Mouse (Mus musculus) left cerebral cortex, postnatal 36 days (tissue): ENCODE measurements at regions not wholly inside any gene's neighbourhood (a gene's known extent, or its start where the extent isn't known, plus 50 kb on each side); places are given as distances from the start of the nearest gene placed in this dataset.
"Not testable (repeated sequence)": the region's sequence is repeated elsewhere in the genome, so short reads cannot be mapped to it uniquely, and the experiment has no call there.

ENCODE experiments used
- DNase-seq, 2 experiments: peaks; one replicate each; pipeline ENCODE4 v3.0.0; 2021 to 2022; ENCODE audit warnings: low spot score in 2 of 2, mixed read lengths in 1 of 2
- intact Hi-C: fragments of 180-260 bp; cut with DNase I; formaldehyde crosslinking; loops from one replicate; pipeline ENCODE4 v1.15.1; 2025

GRCm38 (mm10) chr12:77094168-77094567, 132.2 kb upstream of the Max start:
- intact Hi-C loops: no loop called here

GRCm38 (mm10) chr12:77092741-77093140, 130.7 kb upstream of the Max start:
- no peak for DNase-seq
- intact Hi-C loops: no loop called here

More at GRCm38 (mm10) chr12:77094168-77094567, 132.2 kb upstream of the Max start:
- no peak for DNase-seq

- intact Hi-C loops: no loop called here
Measured at GRCm38 (mm10) chr12:77092143-77092542, 130.1 kb upstream of the Max start.

GRCm38 (mm10) chr12:77091700-77092099, 129.7 kb upstream of the Max start:
- intact Hi-C loops: no loop called here
- DNase-seq: no peak

More at GRCm38 (mm10) chr12:77092143-77092542, 130.1 kb upstream of the Max start:
- DNase-seq: no peak

- DNase-seq: no peak
- intact Hi-C loops: no loop called here
Measured at GRCm38 (mm10) chr12:77090525-77090924, 128.5 kb upstream of the Max start.

- DNase-seq: peak in 1 of 2 experiments; percentile 26
- intact Hi-C loops: no loop called here
Measured at GRCm38 (mm10) chr12:77089624-77090278, 127.8 kb upstream of the Max start.

- no peak for DNase-seq
- intact Hi-C loops: no loop called here
Measured at GRCm38 (mm10) chr12:77088452-77088851, 126.5 kb upstream of the Max start.

- not testable (repeated sequence) for DNase-seq
Measured at GRCm38 (mm10) chr12:77086931-77087330, 124.9 kb upstream of the Max start.

GRCm38 (mm10) chr12:77085894-77086293, 123.9 kb upstream of the Max start:
- DNase-seq: no peak
- intact Hi-C loops: no loop called here

More at GRCm38 (mm10) chr12:77086931-77087330, 124.9 kb upstream of the Max start:
- intact Hi-C loops: not testable (repeated sequence)

- no peak for DNase-seq
- intact Hi-C loops: no loop called here
Measured at GRCm38 (mm10) chr12:77085244-77085643, 123.2 kb upstream of the Max start.

- DNase-seq: no peak
- intact Hi-C loops: no loop called here
Measured at GRCm38 (mm10) chr12:77084744-77085143, 122.7 kb upstream of the Max start.

- DNase-seq: no peak
- intact Hi-C loops: no loop called here
Measured at GRCm38 (mm10) chr12:77084343-77084742, 122.3 kb upstream of the Max start.

GRCm38 (mm10) chr12:77083760-77084159, 121.8 kb upstream of the Max start:
- DNase-seq: no peak
- intact Hi-C loops: no loop called here

- no peak for DNase-seq
- intact Hi-C loops: no loop called here
Measured at GRCm38 (mm10) chr12:77081774-77082173, 119.8 kb upstream of the Max start.

GRCm38 (mm10) chr12:77079481-77079880, 117.5 kb upstream of the Max start:
- DNase-seq: no peak
- intact Hi-C loops: no loop called here

- no peak for DNase-seq
- intact Hi-C loops: no loop called here
Measured at GRCm38 (mm10) chr12:77076678-77077077, 114.7 kb upstream of the Max start.

GRCm38 (mm10) chr12:77074602-77075001, 112.6 kb upstream of the Max start:
- DNase-seq: no peak

GRCm38 (mm10) chr12:77071700-77072099, 109.7 kb upstream of the Max start:
- intact Hi-C loops: no loop called here
- no peak for DNase-seq

More at GRCm38 (mm10) chr12:77074602-77075001, 112.6 kb upstream of the Max start:
- intact Hi-C loops: no loop called here

GRCm38 (mm10) chr12:77067938-77068337, 105.9 kb upstream of the Max start:
- DNase-seq: no peak
- intact Hi-C loops: no loop called here

GRCm38 (mm10) chr12:77067115-77067514, 105.1 kb upstream of the Max start:
- DNase-seq: no peak
- intact Hi-C loops: no loop called here

GRCm38 (mm10) chr12:77065645-77066512, 103.9 kb upstream of the Max start:
- intact Hi-C loops: no loop called here
- DNase-seq: no peak
